Mouse (Mus musculus) olfactory bulb, adult 2 months (tissue): ENCODE measurements at regions not wholly inside any gene's neighbourhood (a gene's known extent, or its start where the extent isn't known, plus 50 kb on each side); places are given as distances from the start of the nearest gene placed in this dataset.

Experiments used
- CTCF ChIP-seq: fragments of 200-500 bp; IDR thresholded peaks from 2 replicates; pipeline ENCODE4 v1.5.1; 2012; ENCODE audit warnings: low read depth, mild to moderate bottlenecking, low read length, moderate library complexity; ENCODE audit not compliant: insufficient read depth
- POLR2A ChIP-seq: fragments of 200-500 bp; IDR thresholded peaks from 2 replicates; pipeline ENCODE4 v1.6.1; 2012; ENCODE audit warnings: mild to moderate bottlenecking, low read depth, low read length, moderate library complexity; ENCODE audit not compliant: insufficient read depth

DNA sequence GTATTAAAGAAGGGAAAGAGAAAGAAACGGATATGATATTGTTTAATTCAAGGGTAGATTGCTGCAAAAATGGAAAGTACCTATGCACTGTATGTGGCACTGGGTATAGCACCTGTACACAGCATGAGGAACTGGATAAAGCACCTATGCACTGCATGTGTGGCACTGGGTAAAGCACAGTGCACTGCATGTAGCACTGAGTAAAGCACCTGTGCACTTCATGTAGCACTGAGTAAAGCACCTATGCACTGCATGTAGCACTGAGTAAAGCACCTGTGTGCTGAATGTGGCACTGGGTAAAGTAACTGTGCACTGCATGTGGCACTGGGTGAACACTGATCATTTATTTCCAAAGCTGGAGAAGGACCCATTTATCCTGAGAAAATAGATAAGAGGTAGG, 280.2 kb upstream of the Fam49a start:
- TF ChIP-seq CTCF (no peak), POLR2A (no peak)
